Mouse (Mus musculus) liver, embryonic 12.5 days (tissue): Measurements from ENCODE around the gene Krt18. TPM values are rescaled to one million over a fixed set of nuclear protein-coding genes. Genes with fewer than 3 reads are reported as not detected.
"Not testable (repeated sequence)": the region's sequence is repeated elsewhere in the genome, so short reads cannot be mapped to it uniquely, and the experiment has no call there.

ENCODE experiments used
- ATAC-seq: fragments of 200-750 bp; cut with Nextera tagmentation; 2 replicates; pipeline ENCODE4 v1.8.0; 2017; ENCODE audit warnings: moderate number of reproducible peaks, mild to moderate bottlenecking, moderate library complexity
- H3K27ac ChIP-seq: fragments of 300-500 bp; sonication (generic); 2 replicates; pipeline ENCODE4 v1.5.1; 2016; ENCODE audit warnings: mild to moderate bottlenecking
- H3K27me3 ChIP-seq: fragments of 300-500 bp; sonication (generic); replicated peaks from 2 replicates; pipeline ENCODE4 v1.6.1; 2016; ENCODE audit warnings: mild to moderate bottlenecking, moderate library complexity
- H3K36me3 ChIP-seq: fragments of 300-500 bp; sonication (generic); 2 replicates; pipeline ENCODE4 v1.6.1; 2016; ENCODE audit warnings: mild to moderate bottlenecking, moderate library complexity
- H3K4me1 ChIP-seq: fragments of 300-500 bp; sonication (generic); 2 replicates; pipeline ENCODE4 v1.6.1; 2016
- H3K4me2 ChIP-seq: fragments of 300-500 bp; sonication (generic); 2 replicates; pipeline ENCODE4 v1.6.1; 2016; ENCODE audit warnings: mild to moderate bottlenecking, moderate library complexity
- H3K4me3 ChIP-seq: fragments of 300-500 bp; sonication (generic); 2 replicates; pipeline ENCODE4 v1.5.1; 2016; ENCODE audit warnings: mild to moderate bottlenecking, moderate library complexity
- H3K9ac ChIP-seq: fragments of 300-500 bp; sonication (generic); 2 replicates; pipeline ENCODE4 v1.6.1; 2016; ENCODE audit warnings: mild to moderate bottlenecking, moderate library complexity
- H3K9me3 ChIP-seq: fragments of 300-500 bp; sonication (generic); replicated peaks from 2 replicates; pipeline ENCODE4 v1.6.1; 2016; ENCODE audit warnings: mild to moderate bottlenecking, moderate library complexity
- WGBS: fragments of 180-500 bp; shearing (Covaris S2); methylation state at CpG from one replicate; pipeline ENCODE4 v1.1.7; 2016; ENCODE audit not compliant: insufficient replicate concordance; 5-methylcytosine and 5-hydroxymethylcytosine counted together
- polyA plus RNA-seq: library from polyadenylated mRNA; unstranded; fragments of >200 nt; fragmentation: Nextera tagmentation; extraction: Ambion mirVana; gene quantifications from 2 replicates; pipeline ENCODE4 v1.2.1, GENCODE M21; 2016

Krt18 gene
- polyA plus RNA-seq, 1 experiment from 2014 or later = 77.6 TPM

GRCm38 (mm10) chr15:102074876-102075585 is 47.1 kb downstream of the Krt18 start:
- peaks cover 74% of the 10 kb centered on the region for H3K4me1 ChIP-seq
- H3K9ac ChIP-seq = peak overlapping the region; percentile 98
- H3K27me3 ChIP-seq = no peaks in the 10 kb centered on the region
- H3K4me3 ChIP-seq = peak overlapping the region; percentile 96
- 3% methylated on average over 11 of the region's 11 CpGs for WGBS
- H3K36me3 ChIP-seq = peaks cover 27% of the 10 kb centered on the region
- peak overlapping the region; percentile 92 for H3K4me2 ChIP-seq
- peak overlapping the region; percentile 94 for H3K27ac ChIP-seq
- no peaks in the 10 kb centered on the region for H3K9me3 ChIP-seq
- ATAC-seq = no peak

DNA sequence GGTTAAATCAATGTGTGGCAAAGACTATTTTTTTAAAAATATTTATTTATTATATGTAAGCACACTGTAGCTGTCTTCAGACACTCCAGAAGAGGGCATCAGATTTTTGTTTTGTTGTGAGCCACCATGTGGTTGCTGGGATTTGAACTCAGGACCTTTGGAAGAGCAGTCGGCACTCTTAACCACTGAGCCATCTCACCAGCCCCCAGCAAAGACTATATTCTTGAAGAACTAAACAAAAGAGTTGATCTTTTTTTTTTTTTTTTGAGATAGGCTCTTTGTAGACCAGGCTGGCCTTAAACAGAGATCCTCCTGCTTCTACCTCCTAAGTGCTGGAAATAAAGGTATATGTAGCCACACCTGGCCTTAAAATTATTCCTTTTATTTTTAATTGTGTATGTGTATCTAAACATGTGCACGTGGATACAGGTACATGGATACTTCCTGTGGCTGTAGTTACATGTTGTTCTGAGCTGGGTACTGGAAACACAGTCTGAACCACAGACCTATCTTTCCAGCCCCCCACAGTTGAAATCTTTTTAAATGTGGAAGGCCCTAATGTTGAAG is 49.2 kb downstream of the Krt18 start:
- no peak overlapping the region for H3K9ac ChIP-seq
- no peak overlapping the region for H3K27ac ChIP-seq
- H3K9me3 ChIP-seq = no peaks in the 10 kb centered on the region
- H3K27me3 ChIP-seq = no peaks in the 10 kb centered on the region
- H3K4me3 ChIP-seq = no peak overlapping the region
- 55% methylated on average over 2 of the region's 2 CpGs for WGBS
- no peak for ATAC-seq
- peaks cover 64% of the 10 kb centered on the region for H3K4me1 ChIP-seq
- peak overlapping the region; percentile 40; the same call in 1 of the 2 replicates for H3K4me2 ChIP-seq
- H3K36me3 ChIP-seq = peaks cover 48% of the 10 kb centered on the region

DNA sequence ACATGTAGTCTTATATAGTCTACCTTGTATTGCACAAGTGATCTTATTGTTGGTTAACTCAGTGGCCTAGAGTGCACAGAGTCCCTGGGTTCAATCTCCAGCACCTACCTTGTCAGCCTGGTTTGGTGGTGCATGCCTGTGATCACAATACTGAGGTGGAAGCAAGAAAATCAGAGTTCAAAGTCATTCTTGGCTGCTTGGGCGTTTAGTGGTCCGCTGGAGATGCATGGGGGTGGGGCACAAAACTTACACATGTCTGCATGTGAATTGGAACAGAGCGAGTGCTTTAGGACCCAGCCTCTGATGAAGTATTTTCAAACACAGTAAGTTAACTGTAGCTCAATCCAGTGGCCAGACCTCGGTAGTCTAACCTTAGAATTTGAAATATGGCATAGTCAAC is 51.2 kb downstream of the Krt18 start:
- no peak overlapping the region for H3K4me2 ChIP-seq
- peaks cover 69% of the 10 kb centered on the region for H3K36me3 ChIP-seq
- no peaks in the 10 kb centered on the region for H3K27me3 ChIP-seq
- H3K4me1 ChIP-seq = peaks cover 58% of the 10 kb centered on the region
- 57% methylated on average over 4 of the region's 4 CpGs for WGBS
- 0 out of 2 replicates have a peak overlapping the region, but pooled peaks have one; percentile 40 for H3K27ac ChIP-seq
- H3K9ac ChIP-seq = no peak overlapping the region; the same call in 1 of the 2 replicates
- H3K9me3 ChIP-seq = no peaks in the 10 kb centered on the region
- no peak overlapping the region for H3K4me3 ChIP-seq
- ATAC-seq = no peak

- not testable (repeated sequence) for H3K4me3 ChIP-seq, H3K9ac ChIP-seq, H3K27ac ChIP-seq, H3K4me2 ChIP-seq, ATAC-seq, H3K27me3 ChIP-seq, H3K9me3 ChIP-seq
- H3K4me1 ChIP-seq = peaks cover 58% of the 10 kb centered on the region
- peaks cover 76% of the 10 kb centered on the region for H3K36me3 ChIP-seq
- 66% methylated on average over 8 of the region's 8 CpGs for WGBS
Observed at GRCm38 (mm10) chr15:102079924-102080323, 51.9 kb downstream of the Krt18 start.

- H3K4me1 ChIP-seq = peaks cover 53% of the 10 kb centered on the region
- peaks cover 77% of the 10 kb centered on the region for H3K36me3 ChIP-seq
- 58% methylated on average over 2 of the region's 2 CpGs for WGBS
- no peaks in the 10 kb centered on the region for H3K9me3 ChIP-seq
- H3K4me3 ChIP-seq = no peak overlapping the region
- H3K4me2 ChIP-seq = no peak overlapping the region
- no peak for ATAC-seq
- no peak overlapping the region for H3K9ac ChIP-seq
- H3K27me3 ChIP-seq = no peaks in the 10 kb centered on the region
- H3K27ac ChIP-seq = no peak overlapping the region
Observed at GRCm38 (mm10) chr15:102080429-102080828, 52.4 kb downstream of the Krt18 start.

Other genes starting within 250 kb of the Krt18 start
- gene Krt72, start 241.7 kb upstream of the Krt18 start, polyA plus RNA-seq = not detected in 2 replicates
- gene Krt73, start 225.8 kb upstream of the Krt18 start, polyA plus RNA-seq = not detected in 2 replicates
- gene Krt2, start 210.0 kb upstream of the Krt18 start, polyA plus RNA-seq = not detected in 2 replicates
- 0.06 and 0.38 TPM in 2 replicates for gene Krt1, start 177.4 kb upstream of the Krt18 start, polyA plus RNA-seq
- gene Krt77, start 158.5 kb upstream of the Krt18 start, polyA plus RNA-seq = not detected in 2 replicates
- not detected in 2 replicates for gene Krt76, start 135.3 kb upstream of the Krt18 start, polyA plus RNA-seq
- not detected in 2 replicates for gene Krt4, start 103.4 kb upstream of the Krt18 start, polyA plus RNA-seq
- not detected in 2 replicates for gene Krt79, start 87.9 kb upstream of the Krt18 start, polyA plus RNA-seq
- gene Krt78, start 73.9 kb upstream of the Krt18 start, polyA plus RNA-seq = not detected in 2 replicates
- gene Krt8, start 23.7 kb upstream of the Krt18 start, polyA plus RNA-seq = 71.9 and 75.3 TPM in 2 replicates
- 91.7 and 91.8 TPM in 2 replicates for gene Eif4b, start 45.6 kb downstream of the Krt18 start, polyA plus RNA-seq
- gene Tns2, start 72.2 kb downstream of the Krt18 start, polyA plus RNA-seq = 6.4 and 9.2 TPM in 2 replicates
- 14.9 and 15.0 TPM in 2 replicates for gene Spryd3, start 108.1 kb downstream of the Krt18 start, polyA plus RNA-seq
- 0.72 and 1.1 TPM in 2 replicates for gene Igfbp6, start 116.2 kb downstream of the Krt18 start, polyA plus RNA-seq
- gene Soat2, start 122.3 kb downstream of the Krt18 start, polyA plus RNA-seq = 28.3 and 29.8 TPM in 2 replicates
- gene Zfp740, start 175.1 kb downstream of the Krt18 start, polyA plus RNA-seq = 31.2 and 32.0 TPM in 2 replicates
- 21.9 and 26.6 TPM in 2 replicates for gene Csad, start 176.5 kb downstream of the Krt18 start, polyA plus RNA-seq
- 6.4 and 8.9 TPM in 2 replicates for gene Itgb7, start 203.8 kb downstream of the Krt18 start, polyA plus RNA-seq
- gene Rarg, start 229.3 kb downstream of the Krt18 start, polyA plus RNA-seq = 4.4 and 4.9 TPM in 2 replicates
- not detected in 2 replicates for gene Gm9918, start 242.4 kb downstream of the Krt18 start, polyA plus RNA-seq